Mouse (Mus musculus) limb, embryonic 15.5 days (tissue): ENCODE results near the gene Man2a2. TPM values are rescaled to one million over a fixed set of nuclear protein-coding genes. Genes with fewer than 3 reads are reported as not detected.

ENCODE experiments used
- ATAC-seq: fragments of 200-750 bp; cut with Nextera tagmentation; 2 replicates; pipeline ENCODE4 v1.8.0; 2017; ENCODE audit warnings: low read depth, moderate TSS enrichment; ENCODE audit not compliant: insufficient number of reproducible peaks, low FRiP score, low TSS enrichment
- H3K27ac ChIP-seq: fragments of 300-500 bp; sonication (generic); 2 replicates; pipeline ENCODE4 v1.5.1; 2015; ENCODE audit warnings: moderate library complexity, mild to moderate bottlenecking, inconsistent platforms
- H3K27me3 ChIP-seq: fragments of 300-500 bp; sonication (generic); 2 replicates; pipeline ENCODE4 v1.6.1; 2015; ENCODE audit warnings: inconsistent platforms
- H3K36me3 ChIP-seq: fragments of 300-500 bp; sonication (generic); 2 replicates; pipeline ENCODE4 v1.6.1; 2015; ENCODE audit warnings: inconsistent platforms
- H3K4me1 ChIP-seq: fragments of 300-500 bp; sonication (generic); 2 replicates; pipeline ENCODE4 v1.6.1; 2015; ENCODE audit warnings: inconsistent platforms
- H3K4me2 ChIP-seq: fragments of 300-500 bp; sonication (generic); 2 replicates; pipeline ENCODE4 v1.6.1; 2015; ENCODE audit warnings: mild to moderate bottlenecking, inconsistent platforms
- H3K4me3 ChIP-seq: fragments of 300-500 bp; sonication (generic); 2 replicates; pipeline ENCODE4 v1.5.1; 2015; ENCODE audit warnings: mild to moderate bottlenecking, inconsistent platforms
- H3K9ac ChIP-seq: fragments of 300-500 bp; sonication (generic); 2 replicates; pipeline ENCODE4 v1.6.1; 2015; ENCODE audit warnings: inconsistent platforms
- H3K9me3 ChIP-seq: fragments of 300-500 bp; sonication (generic); 2 replicates; pipeline ENCODE4 v1.6.1; 2016; ENCODE audit warnings: inconsistent platforms
- WGBS: fragments of 180-500 bp; shearing (Covaris S2); methylation state at CpG from one replicate; pipeline ENCODE4 v1.1.7; 2015; 5-methylcytosine and 5-hydroxymethylcytosine counted together
- polyA plus RNA-seq: library from polyadenylated mRNA; unstranded; fragments of >200 nt; fragmentation: Nextera tagmentation; extraction: Ambion mirVana; gene quantifications from 2 replicates; pipeline ENCODE4 v1.2.1, GENCODE M21; 2015

Man2a2 gene
- polyA plus RNA-seq, 1 experiment from 2014 or later: 17.6 TPM

- H3K27me3 ChIP-seq: no peaks in the 10 kb centered on the region
- ATAC-seq: no peak
- no peaks in the 10 kb centered on the region for H3K9me3 ChIP-seq
- no peak overlapping the region for H3K4me2 ChIP-seq
- no peak overlapping the region for H3K9ac ChIP-seq
- no peak overlapping the region for H3K27ac ChIP-seq
- H3K4me3 ChIP-seq: no peak overlapping the region
- H3K4me1 ChIP-seq: peaks cover 24% of the 10 kb centered on the region
- H3K36me3 ChIP-seq: no peaks in the 10 kb centered on the region
- 88% methylated on average over 3 of the region's 3 CpGs for WGBS
Measured at GRCm38 (mm10) chr7:80406186-80406585, 35.0 kb upstream of the Man2a2 start.

GRCm38 (mm10) chr7:80405188-80405695 is 34.1 kb upstream of the Man2a2 start, which contains the start of gene Furin:
Gene Furin (minus strand): TSS chr7:80405436.
- ATAC-seq: no peak
- no peak within 1 kb of the TSS for H3K4me2 ChIP-seq
- H3K4me1 ChIP-seq: peaks cover 33% of the 10 kb centered on the region
- H3K27ac ChIP-seq: peak within 1 kb of the TSS; percentile 92
- no peaks in the 10 kb centered on the region for H3K27me3 ChIP-seq
- H3K36me3 ChIP-seq: no peaks in the 10 kb centered on the region
- H3K4me3 ChIP-seq: no peak within 1 kb of the TSS
- no peaks in the 10 kb centered on the region for H3K9me3 ChIP-seq
- no peak within 1 kb of the TSS for H3K9ac ChIP-seq
- 47% methylated on average over 9 of the region's 9 CpGs for WGBS

- 67% methylated on average over 7 of the region's 7 CpGs for WGBS
- peak overlapping the region; percentile 92 for H3K27ac ChIP-seq
- no peaks in the 10 kb centered on the region for H3K9me3 ChIP-seq
- H3K27me3 ChIP-seq: no peaks in the 10 kb centered on the region
- H3K4me1 ChIP-seq: peaks cover 38% of the 10 kb centered on the region
- no peak overlapping the region for H3K4me2 ChIP-seq
- ATAC-seq: no peak
- H3K4me3 ChIP-seq: no peak overlapping the region
- no peaks in the 10 kb centered on the region for H3K36me3 ChIP-seq
- H3K9ac ChIP-seq: no peak overlapping the region
Measured at GRCm38 (mm10) chr7:80404101-80404894, 33.1 kb upstream of the Man2a2 start.

GRCm38 (mm10) chr7:80403551-80403950 is 32.4 kb upstream of the Man2a2 start:
- Histone ChIP-seq H3K9ac (no peak overlapping the region), H3K4me1 (peaks cover 45% of the 10 kb centered on the region), H3K36me3 (no peaks in the 10 kb centered on the region), H3K4me2 (peak overlapping the region; percentile 62), H3K9me3 (no peaks in the 10 kb centered on the region), H3K4me3 (peak overlapping the region; percentile 89), H3K27ac (peak overlapping the region; percentile 92), H3K27me3 (no peaks in the 10 kb centered on the region)
- ATAC-seq: no peak
- WGBS: 33% methylated on average over 9 of the region's 9 CpGs

- no peaks in the 10 kb centered on the region for H3K27me3 ChIP-seq
- ATAC-seq: peak; percentile 42
- H3K4me1 ChIP-seq: peaks cover 46% of the 10 kb centered on the region
- peak overlapping the region; percentile 92 for H3K27ac ChIP-seq
- peaks cover 7% of the 10 kb centered on the region for H3K36me3 ChIP-seq
- H3K4me3 ChIP-seq: peak overlapping the region; percentile 89
- peak overlapping the region; percentile 95 for H3K9ac ChIP-seq
- H3K9me3 ChIP-seq: no peaks in the 10 kb centered on the region
- peak overlapping the region; percentile 85 for H3K4me2 ChIP-seq
- under 1% methylated on average over 47 of the region's 92 CpGs for WGBS
Measured at GRCm38 (mm10) chr7:80402651-80403321, 31.6 kb upstream of the Man2a2 start.

GRCm38 (mm10) chr7:80401860-80402641 is 30.9 kb upstream of the Man2a2 start:
- Histone ChIP-seq H3K4me1 (peaks cover 44% of the 10 kb centered on the region), H3K9ac (peak overlapping the region; percentile 95), H3K4me3 (peak overlapping the region; percentile 89), H3K9me3 (no peaks in the 10 kb centered on the region), H3K27me3 (no peaks in the 10 kb centered on the region), H3K4me2 (peak overlapping the region; percentile 85), H3K27ac (peak overlapping the region; percentile 92), H3K36me3 (peaks cover 14% of the 10 kb centered on the region)
- under 1% methylated on average over 81 of the region's 102 CpGs for WGBS
- peak; percentile 11; the same call in 1 of the 2 replicates for ATAC-seq

- Histone ChIP-seq H3K36me3 (peaks cover 21% of the 10 kb centered on the region), H3K9me3 (no peaks in the 10 kb centered on the region), H3K4me3 (peak overlapping the region; percentile 89), H3K9ac (peak overlapping the region; percentile 95), H3K27ac (peak overlapping the region; percentile 92), H3K4me1 (peaks cover 44% of the 10 kb centered on the region), H3K27me3 (no peaks in the 10 kb centered on the region), H3K4me2 (peak overlapping the region; percentile 85)
- WGBS: 18% methylated on average over 5 of the region's 5 CpGs
- no peak for ATAC-seq
Measured at GRCm38 (mm10) chr7:80401041-80401859, 30.1 kb upstream of the Man2a2 start.

GRCm38 (mm10) chr7:80400571-80400970 is 29.4 kb upstream of the Man2a2 start:
- WGBS: 46% methylated on average over 6 of the region's 6 CpGs
- Histone ChIP-seq H3K4me3 (peak overlapping the region; percentile 89; the same call in 1 of the 2 replicates), H3K36me3 (peaks cover 26% of the 10 kb centered on the region), H3K4me2 (peak overlapping the region; percentile 85), H3K9me3 (no peaks in the 10 kb centered on the region), H3K27ac (peak overlapping the region; percentile 92), H3K9ac (no peak overlapping the region), H3K4me1 (peaks cover 44% of the 10 kb centered on the region), H3K27me3 (no peaks in the 10 kb centered on the region)
- no peak for ATAC-seq

GRCm38 (mm10) chr7:80400099-80400498 is 28.9 kb upstream of the Man2a2 start:
- 42% methylated on average over 5 of the region's 5 CpGs for WGBS
- Histone ChIP-seq H3K27ac (peak overlapping the region; percentile 92), H3K4me1 (peaks cover 44% of the 10 kb centered on the region), H3K4me3 (no peak overlapping the region), H3K9ac (no peak overlapping the region), H3K27me3 (no peaks in the 10 kb centered on the region), H3K36me3 (peaks cover 31% of the 10 kb centered on the region), H3K9me3 (no peaks in the 10 kb centered on the region), H3K4me2 (peak overlapping the region; percentile 85)
- ATAC-seq: no peak

GRCm38 (mm10) chr7:80398654-80399444 is 27.7 kb upstream of the Man2a2 start:
- no peak for ATAC-seq
- Histone ChIP-seq H3K27ac (no peak overlapping the region), H3K4me2 (no peak overlapping the region), H3K36me3 (peaks cover 39% of the 10 kb centered on the region), H3K9ac (no peak overlapping the region), H3K4me3 (no peak overlapping the region), H3K9me3 (no peaks in the 10 kb centered on the region), H3K27me3 (no peaks in the 10 kb centered on the region), H3K4me1 (peaks cover 38% of the 10 kb centered on the region)
- WGBS: 73% methylated on average over 9 of the region's 9 CpGs
